Mouse (Mus musculus): ENCODE measurements around the gene Ciao2a.

DNA sequence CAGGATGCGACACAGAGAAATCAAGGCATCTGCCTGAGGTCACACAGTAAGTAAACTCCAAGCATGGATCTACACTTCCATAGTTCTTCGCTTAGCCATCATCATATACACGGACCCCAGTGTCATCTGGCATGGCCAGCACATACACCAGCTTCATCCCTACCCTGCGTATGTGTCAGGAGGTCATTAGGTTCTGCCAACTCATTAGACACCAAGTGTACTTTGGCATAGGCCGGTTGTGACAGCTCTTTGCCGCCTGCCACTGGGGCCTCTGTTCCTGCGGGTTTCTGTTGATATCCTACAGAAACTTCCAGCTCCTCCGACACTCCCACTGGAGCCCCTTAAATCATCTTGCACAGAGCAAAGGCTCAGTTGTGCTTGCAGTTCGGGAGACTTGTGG is 27.6 kb downstream of the Ciao2a start:
- no peak for TF ChIP-seq CTCF (IDR thresholded peaks at IDR 0.05; ENCODE audit: extremely low read depth, insufficient read length, insufficient replicate concordance, low read depth, low read length)
- TF ChIP-seq POLR2A (IDR thresholded peaks at IDR 0.05; ENCODE audit: low read depth, low read length) = no peak

Measured in small intestine, adult 2 months (tissue).